Mouse (Mus musculus) E14TG2a.4 (cell line): ENCODE measurements around the gene Eln.

ENCODE experiments used
- CTCF ChIP-seq: conservative IDR thresholded peaks from 2 replicates; pipeline ENCODE4 v1.5.1; 2014; ENCODE audit warnings: low read length
- NANOG ChIP-seq: IDR thresholded peaks from 2 replicates; pipeline ENCODE4 v1.6.1; 2014; ENCODE audit warnings: borderline replicate concordance, low read length, mixed read lengths
- POU5F1 ChIP-seq: IDR thresholded peaks from 2 replicates; pipeline ENCODE4 v1.6.1; 2014; ENCODE audit warnings: low read length, borderline replicate concordance

- TF ChIP-seq CTCF, result no peak
- TF ChIP-seq NANOG, result no peak
- TF ChIP-seq POU5F1, result no peak
Measured at GRCm38 (mm10) chr5:134656708-134657107, 90.4 kb downstream of the Eln start.
